In genomic region chr3:66236234-66236871, GRCm38 (mm10) we compare ENCODE assay signal across 8 mouse cellular contexts. TPM values are rescaled to one million over a fixed set of nuclear protein-coding genes. Genes with fewer than 3 reads are reported as not detected.
DNase-seq lines count a peak whose midpoint lies in the region; ATAC-seq and TF ChIP-seq lines count a peak whose summit lies in the region.
"Not testable (repeated sequence)": the region's sequence is repeated elsewhere in the genome, so short reads cannot be mapped to it uniquely, and the experiment has no call there.

No protein-coding gene starts in this region.

- TF ChIP-seq CTCF in C2C12 (IDR thresholded peaks at IDR 0.05; ENCODE audit: control insufficient read depth, insufficient read depth, insufficient read length): peak; percentile 45
- TF ChIP-seq CTCF in intestine, postnatal 0 days (IDR thresholded peaks at IDR 0.05; ENCODE audit: low read depth): peak; percentile 73
- TF ChIP-seq CTCF in liver, embryonic 14.5 days (IDR thresholded peaks at IDR 0.05; ENCODE audit: low read depth): peak; percentile 45

- H3K9me3 ChIP-seq in intestine, postnatal 0 days (ENCODE audit: control insufficient read depth); liver, embryonic 14.5 days (ENCODE audit: control insufficient read depth, low read length); midbrain, embryonic 16.5 days (replicated peaks; ENCODE audit: control insufficient read depth, low read length, poor library complexity, severe bottlenecking): not testable (repeated sequence)

- H3K4me1 ChIP-seq in intestine, postnatal 0 days (replicated peaks; ENCODE audit: control insufficient read depth, insufficient read depth, low read length); liver, embryonic 14.5 days (replicated peaks; ENCODE audit: control insufficient read depth in 2 of 2, insufficient read depth in 2 of 2, low read length in 1 of 2); midbrain, embryonic 16.5 days (ENCODE audit: control insufficient read depth, insufficient read depth, low read length): not testable (repeated sequence)

- not testable (repeated sequence) for H3K4me3 ChIP-seq in C2C12 (ENCODE audit: insufficient read depth, poor library complexity, severe bottlenecking); intestine, postnatal 0 days (ENCODE audit: low read depth, low read length); liver, embryonic 14.5 days (ENCODE audit: insufficient read depth in 1 of 2, low read depth in 2 of 2, low read length in 2 of 2); midbrain, embryonic 16.5 days (ENCODE audit: low read depth, low read length)

- not testable (repeated sequence) for H3ac ChIP-seq in C2C12 (ENCODE audit: control insufficient read depth, insufficient read length, low read depth)

- not testable (repeated sequence) for H3K9ac ChIP-seq in intestine, postnatal 0 days (ENCODE audit: low read depth, low read length); liver, embryonic 14.5 days (replicated peaks); midbrain, embryonic 16.5 days (ENCODE audit: low read depth, low read length)

- not testable (repeated sequence) for H3K27me3 ChIP-seq in C2C12 (ENCODE audit: control insufficient read depth, insufficient read depth, insufficient read length); intestine, postnatal 0 days (replicated peaks; ENCODE audit: control insufficient read depth, insufficient read depth, low read length); liver, embryonic 14.5 days (ENCODE audit: control insufficient read depth, insufficient read depth, low read length); midbrain, embryonic 16.5 days (ENCODE audit: control insufficient read depth, insufficient read depth, low read depth, low read length)

- not testable (repeated sequence) for H3K27ac ChIP-seq in intestine, postnatal 0 days (ENCODE audit: low read depth, low read length); liver, embryonic 14.5 days; midbrain, embryonic 16.5 days (ENCODE audit: low read length)

- ATAC-seq in frontal cortex, adult (ENCODE audit: low TSS enrichment): peak; percentile 86
- not testable (repeated sequence) for ATAC-seq in intestine, postnatal 0 days; liver, embryonic 14.5 days (ENCODE audit: insufficient read depth)
- ATAC-seq in midbrain, embryonic 16.5 days: peak; percentile 79

- H3K79me2 ChIP-seq in C2C12 (ENCODE audit: control insufficient read depth, insufficient read depth): not testable (repeated sequence)

- not testable (repeated sequence) for TF ChIP-seq EP300 in liver, embryonic 14.5 days (IDR thresholded peaks at IDR 0.05; ENCODE audit: low read depth)

- not testable (repeated sequence) for H3K36me3 ChIP-seq in C2C12 (ENCODE audit: control insufficient read depth, insufficient read depth); intestine, postnatal 0 days (ENCODE audit: control insufficient read depth, insufficient read depth); liver, embryonic 14.5 days (replicated peaks; ENCODE audit: control insufficient read depth, insufficient read depth, low read depth); midbrain, embryonic 16.5 days (ENCODE audit: control insufficient read depth, insufficient read depth, low read length)

- peak; percentile 80 for DNase-seq in adipocyte (ENCODE audit: low spot score)
- peak; percentile 61 for DNase-seq in embryo, embryonic 10.5 days (ENCODE audit: low spot score)
- DNase-seq in liver, embryonic 14.5 days (ENCODE audit: low read depth in 3 of 3, low spot score in 3 of 3): not testable (repeated sequence)
- DNase-seq in skeletal muscle tissue, adult 2 months (ENCODE audit: low read depth, low spot score): peak; percentile 24

- not testable (repeated sequence) for H3K79me3 ChIP-seq in C2C12 (ENCODE audit: low read depth)

- WGBS in intestine, postnatal 0 days: 39% methylated on average over 4 of the region's 4 CpGs
- WGBS in liver, embryonic 14.5 days (ENCODE audit: insufficient replicate concordance): 45% methylated on average over 4 of the region's 4 CpGs
- WGBS in midbrain, embryonic 16.5 days: 45% methylated on average over 4 of the region's 4 CpGs

- not testable (repeated sequence) for H3K4me2 ChIP-seq in intestine, postnatal 0 days (replicated peaks; ENCODE audit: low read depth); liver, embryonic 14.5 days (ENCODE audit: low read depth); midbrain, embryonic 16.5 days (ENCODE audit: low read length)

RNA-seq across cellular contexts. Expression of gene Ptx3, which starts 16.6 kb away (rescaled TPM):
- polyA plus RNA-seq in C2C12 (2012; fragmentation: generic; extraction: Trizol): 0.06 TPM
- 2.7 and 2.8 TPM in 2 replicates for polyA plus RNA-seq in intestine, postnatal 0 days (2015; fragmentation: Nextera tagmentation; extraction: Ambion mirVana)
- polyA plus RNA-seq in liver, embryonic 14.5 days (2012; rRNA removed): 0.04 and 0.06 TPM in 2 replicates
- polyA plus RNA-seq in liver, embryonic 14.5 days (2014; fragmentation: Nextera tagmentation; extraction: Ambion mirVana): 0.08 and 0.13 TPM in 2 replicates
- 6.6 and 6.9 TPM in 2 replicates for polyA plus RNA-seq in midbrain, embryonic 16.5 days (2015; fragmentation: Nextera tagmentation; extraction: Ambion mirVana)
